Mouse (Mus musculus): Measurements from ENCODE around the gene Ppp6r1.

GRCm38 (mm10) chr7:4630198-4630597 is 28.6 kb downstream of the Ppp6r1 start:
- no peak for TF ChIP-seq CTCF (IDR thresholded peaks at IDR 0.05; ENCODE audit: control insufficient read depth, insufficient read depth, low read length)
- no peak for TF ChIP-seq POLR2A (IDR thresholded peaks at IDR 0.05; ENCODE audit: borderline replicate concordance, control insufficient read depth, low read depth, low read length)
